Mouse (Mus musculus) heart, embryonic 15.5 days (tissue): ENCODE measurements around the gene Aff3. TPM values are rescaled to one million over a fixed set of nuclear protein-coding genes. Genes with fewer than 3 reads are reported as not detected.

Source experiments
- ATAC-seq: fragments of 200-750 bp; cut with Nextera tagmentation; replicated peaks from 2 replicates; pipeline ENCODE4 v1.8.0; 2017; ENCODE audit warnings: low read depth, moderate TSS enrichment; ENCODE audit not compliant: insufficient number of reproducible peaks, insufficient read depth, low FRiP score
- H3K27ac ChIP-seq: fragments of 300-500 bp; sonication (generic); 2 replicates; pipeline ENCODE4 v1.5.1; 2015; ENCODE audit warnings: mild to moderate bottlenecking, inconsistent platforms
- H3K27me3 ChIP-seq: fragments of 300-500 bp; sonication (generic); 2 replicates; pipeline ENCODE4 v1.6.1; 2015; ENCODE audit warnings: inconsistent platforms
- H3K36me3 ChIP-seq: fragments of 300-500 bp; sonication (generic); 2 replicates; pipeline ENCODE4 v1.6.1; 2015; ENCODE audit warnings: mild to moderate bottlenecking, inconsistent platforms
- H3K4me1 ChIP-seq: fragments of 300-500 bp; sonication (generic); replicated peaks from 2 replicates; pipeline ENCODE4 v1.6.1; 2015; ENCODE audit warnings: inconsistent platforms
- H3K4me2 ChIP-seq: fragments of 300-500 bp; sonication (generic); 2 replicates; pipeline ENCODE4 v1.6.1; 2015; ENCODE audit warnings: inconsistent platforms, mild to moderate bottlenecking, moderate library complexity
- H3K4me3 ChIP-seq: fragments of 300-500 bp; sonication (generic); 2 replicates; pipeline ENCODE4 v1.5.1; 2015; ENCODE audit warnings: mild to moderate bottlenecking, inconsistent platforms
- H3K9ac ChIP-seq: fragments of 300-500 bp; sonication (generic); 2 replicates; pipeline ENCODE4 v1.6.1; 2015; ENCODE audit warnings: mild to moderate bottlenecking, inconsistent platforms
- H3K9me3 ChIP-seq: fragments of 300-500 bp; sonication (generic); replicated peaks from 2 replicates; pipeline ENCODE4 v1.6.1; 2016; ENCODE audit warnings: inconsistent platforms
- WGBS: fragments of 180-500 bp; shearing (Covaris S2); methylation state at CpG from one replicate; pipeline ENCODE4 v1.1.7; 2015; ENCODE audit warnings: mixed read lengths; 5-methylcytosine and 5-hydroxymethylcytosine counted together
- polyA plus RNA-seq: library from polyadenylated mRNA; unstranded; fragments of >200 nt; fragmentation: Nextera tagmentation; extraction: Ambion mirVana; gene quantifications from 2 replicates; pipeline ENCODE4 v1.2.1, GENCODE M21; 2015

The Aff3 gene
- polyA plus RNA-seq, 1 experiment from 2014 or later = 2.2 TPM

DNA sequence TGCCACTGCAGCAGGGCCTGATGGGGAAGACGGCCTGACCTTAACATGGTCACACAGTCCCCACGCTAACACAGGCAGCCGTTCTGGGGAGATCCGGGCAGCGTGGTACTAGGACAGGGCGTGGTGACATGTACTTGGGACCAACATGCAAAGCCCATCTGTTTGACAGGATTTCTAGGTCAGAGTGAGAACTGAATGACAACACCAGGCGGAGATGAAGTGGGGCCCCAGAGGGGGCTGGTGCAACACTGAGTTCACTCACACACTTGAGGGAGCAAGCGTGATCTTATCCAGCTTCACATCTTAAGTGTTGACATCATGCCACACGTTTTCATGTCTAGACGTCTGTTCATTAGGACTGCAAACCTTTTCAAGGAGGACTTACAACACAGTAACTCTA lies 265.5 kb downstream of the Aff3 start:
- ATAC-seq = no peak
- no peak overlapping the region for H3K27ac ChIP-seq
- WGBS = 66% methylated on average over 10 of the region's 10 CpGs
- H3K4me3 ChIP-seq = no peak overlapping the region
- H3K9ac ChIP-seq = no peak overlapping the region
- peaks cover 18% of the 10 kb centered on the region for H3K4me1 ChIP-seq
- H3K27me3 ChIP-seq = no peaks in the 10 kb centered on the region
- H3K4me2 ChIP-seq = no peak overlapping the region
- no peaks in the 10 kb centered on the region for H3K9me3 ChIP-seq
- no peaks in the 10 kb centered on the region for H3K36me3 ChIP-seq

GRCm38 (mm10) chr1:38398566-38398965 lies 266.2 kb downstream of the Aff3 start:
- no peak for ATAC-seq
- Histone ChIP-seq H3K9ac (no peak overlapping the region), H3K4me2 (no peak overlapping the region), H3K4me1 (peaks cover 21% of the 10 kb centered on the region), H3K27me3 (no peaks in the 10 kb centered on the region), H3K4me3 (no peak overlapping the region), H3K9me3 (no peaks in the 10 kb centered on the region), H3K36me3 (no peaks in the 10 kb centered on the region), H3K27ac (no peak overlapping the region)
- 57% methylated on average over 5 of the region's 5 CpGs for WGBS

GRCm38 (mm10) chr1:38395194-38395681 lies 269.5 kb downstream of the Aff3 start:
- Histone ChIP-seq H3K36me3 (no peaks in the 10 kb centered on the region), H3K27ac (no peak overlapping the region), H3K27me3 (no peaks in the 10 kb centered on the region), H3K9ac (no peak overlapping the region), H3K4me1 (peaks cover 23% of the 10 kb centered on the region), H3K4me3 (no peak overlapping the region), H3K4me2 (no peak overlapping the region), H3K9me3 (no peaks in the 10 kb centered on the region)
- WGBS = 59% methylated on average over 11 of the region's 11 CpGs
- ATAC-seq = no peak

- Histone ChIP-seq H3K9ac (no peak overlapping the region), H3K36me3 (no peaks in the 10 kb centered on the region), H3K27ac (no peak overlapping the region), H3K4me3 (no peak overlapping the region), H3K27me3 (no peaks in the 10 kb centered on the region), H3K4me2 (no peak overlapping the region), H3K9me3 (no peaks in the 10 kb centered on the region), H3K4me1 (peaks cover 23% of the 10 kb centered on the region)
- ATAC-seq = peak; percentile 48; the same call in 1 of the 2 replicates
- WGBS = 27% methylated on average over 5 of the region's 5 CpGs
These were observed 270.3 kb downstream of the Aff3 start for GRCm38 (mm10) chr1:38394493-38394892.

DNA sequence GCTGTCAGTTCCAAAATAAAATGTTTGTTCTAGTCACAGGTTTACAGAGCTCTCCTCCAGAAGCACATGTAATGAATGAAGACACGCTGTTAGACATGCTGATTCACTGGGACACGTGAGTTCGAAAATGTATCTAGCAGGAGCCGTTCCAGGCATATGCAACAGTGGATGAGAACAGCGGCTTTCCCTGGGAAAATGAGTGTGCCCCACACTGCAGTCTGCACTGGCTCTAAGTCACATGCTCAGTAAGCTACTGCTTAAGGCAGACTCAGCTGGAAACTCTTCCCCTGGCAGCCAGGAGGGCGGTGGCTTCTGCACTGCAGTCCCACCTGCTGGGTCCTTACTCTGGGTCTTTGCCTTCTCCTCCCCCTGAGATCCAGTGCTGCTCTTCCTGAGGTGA lies 271.2 kb downstream of the Aff3 start:
- no peaks in the 10 kb centered on the region for H3K27me3 ChIP-seq
- no peak overlapping the region for H3K4me2 ChIP-seq
- H3K36me3 ChIP-seq = no peaks in the 10 kb centered on the region
- no peak overlapping the region for H3K9ac ChIP-seq
- 32% methylated on average over 6 of the region's 6 CpGs for WGBS
- no peak; the same call in 1 of the 2 replicates for ATAC-seq
- no peaks in the 10 kb centered on the region for H3K9me3 ChIP-seq
- no peak overlapping the region for H3K27ac ChIP-seq
- peaks cover 17% of the 10 kb centered on the region for H3K4me1 ChIP-seq
- H3K4me3 ChIP-seq = no peak overlapping the region

DNA sequence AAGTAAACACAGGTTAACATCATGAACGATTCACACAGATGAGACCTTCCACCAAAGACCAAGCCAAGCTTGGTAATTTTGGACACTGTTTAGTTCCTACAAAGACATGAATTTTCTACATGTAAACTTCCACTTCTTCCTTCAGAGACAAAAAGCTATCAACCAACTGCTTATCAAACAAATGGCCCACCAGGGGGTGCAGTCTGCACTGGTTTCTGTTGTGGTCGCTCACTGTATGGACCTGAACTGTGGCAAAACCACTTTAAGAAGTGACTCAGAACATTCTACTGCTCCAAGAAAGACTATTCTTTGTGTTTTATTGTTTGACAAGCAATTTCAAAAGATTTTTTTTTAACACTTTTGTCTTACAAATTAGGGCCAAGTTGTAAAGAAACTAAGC lies 271.8 kb downstream of the Aff3 start:
- ATAC-seq = no peak
- 35% methylated on average over 2 of the region's 2 CpGs for WGBS
- no peaks in the 10 kb centered on the region for H3K36me3 ChIP-seq
- H3K4me3 ChIP-seq = no peak overlapping the region
- peaks cover 11% of the 10 kb centered on the region for H3K4me1 ChIP-seq
- no peak overlapping the region for H3K4me2 ChIP-seq
- no peak overlapping the region for H3K9ac ChIP-seq
- no peak overlapping the region for H3K27ac ChIP-seq
- no peaks in the 10 kb centered on the region for H3K9me3 ChIP-seq
- no peaks in the 10 kb centered on the region for H3K27me3 ChIP-seq

DNA sequence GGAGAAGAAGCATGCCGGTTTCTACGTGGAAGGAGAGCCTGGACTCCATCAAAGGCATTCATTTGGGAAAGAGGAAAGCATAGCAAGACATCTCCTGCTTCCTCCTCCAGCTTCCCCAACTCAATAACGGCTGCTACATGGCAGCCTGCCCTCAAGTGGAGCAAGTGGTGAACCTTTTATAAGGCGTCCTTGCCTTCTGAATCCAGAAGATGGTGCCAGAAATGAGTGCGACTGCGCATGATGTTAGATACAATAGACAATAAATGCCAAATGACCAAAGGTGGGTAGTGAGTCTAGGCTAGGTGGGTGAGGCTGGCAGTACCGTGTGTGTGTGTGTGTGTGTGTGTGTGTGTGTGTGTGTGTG lies 273.9 kb downstream of the Aff3 start:
- H3K27ac ChIP-seq = no peak overlapping the region
- peaks cover 11% of the 10 kb centered on the region for H3K4me1 ChIP-seq
- H3K27me3 ChIP-seq = no peaks in the 10 kb centered on the region
- no peaks in the 10 kb centered on the region for H3K9me3 ChIP-seq
- H3K4me3 ChIP-seq = no peak overlapping the region
- H3K4me2 ChIP-seq = no peak overlapping the region
- no peaks in the 10 kb centered on the region for H3K36me3 ChIP-seq
- no peak for ATAC-seq
- 67% methylated on average over 7 of the region's 7 CpGs for WGBS
- H3K9ac ChIP-seq = no peak overlapping the region

DNA sequence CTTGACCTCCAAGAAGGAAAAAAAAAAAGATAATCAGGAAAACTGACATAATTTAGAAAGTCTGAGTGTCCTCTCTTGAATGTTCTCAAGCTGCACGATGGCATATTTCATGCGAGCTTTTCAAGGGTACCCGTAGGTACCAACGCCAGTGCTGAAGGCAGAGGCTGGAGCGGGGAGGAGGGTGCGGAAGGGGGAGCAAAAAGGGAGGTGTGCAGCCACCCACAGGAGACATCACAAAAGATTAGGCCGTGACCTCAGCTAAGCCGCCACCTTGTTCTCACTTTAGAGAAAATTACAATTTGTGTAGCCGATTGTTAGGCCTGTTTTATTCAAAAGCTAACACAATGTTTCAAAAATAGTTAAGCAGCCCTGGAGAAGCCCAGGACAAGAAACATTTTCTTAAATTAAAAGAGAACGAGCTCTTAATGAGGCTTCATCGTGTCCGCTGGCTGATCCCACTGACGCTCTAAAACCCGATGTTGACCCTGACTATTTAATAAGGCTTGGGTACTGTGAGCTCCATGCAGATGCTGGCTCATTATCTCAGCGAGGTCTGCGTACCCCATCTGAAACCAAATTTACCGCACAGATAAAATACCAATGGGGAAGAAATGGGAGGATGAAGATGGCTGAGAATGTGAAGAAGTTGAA lies 274.4 kb downstream of the Aff3 start:
- Histone ChIP-seq H3K9ac (no peak overlapping the region), H3K9me3 (no peaks in the 10 kb centered on the region), H3K36me3 (no peaks in the 10 kb centered on the region), H3K27ac (no peak overlapping the region), H3K4me2 (no peak overlapping the region), H3K27me3 (no peaks in the 10 kb centered on the region), H3K4me1 (peaks cover 11% of the 10 kb centered on the region), H3K4me3 (no peak overlapping the region)
- WGBS = 89% methylated on average over 17 of the region's 17 CpGs
- ATAC-seq = no peak

- Histone ChIP-seq H3K4me3 (no peak overlapping the region), H3K4me2 (no peak overlapping the region), H3K36me3 (no peaks in the 10 kb centered on the region), H3K27ac (no peak overlapping the region), H3K9me3 (no peaks in the 10 kb centered on the region), H3K27me3 (no peaks in the 10 kb centered on the region), H3K9ac (no peak overlapping the region), H3K4me1 (peaks cover 10% of the 10 kb centered on the region)
- 87% methylated on average over 7 of the region's 7 CpGs for WGBS
- no peak for ATAC-seq
These were observed 275.2 kb downstream of the Aff3 start for GRCm38 (mm10) chr1:38389576-38389975.

GRCm38 (mm10) chr1:38388466-38388865 lies 276.3 kb downstream of the Aff3 start:
- WGBS = 65% methylated on average over 3 of the region's 3 CpGs
- Histone ChIP-seq H3K4me2 (no peak overlapping the region), H3K27me3 (no peaks in the 10 kb centered on the region), H3K4me1 (peaks cover 11% of the 10 kb centered on the region), H3K4me3 (no peak overlapping the region), H3K36me3 (no peaks in the 10 kb centered on the region), H3K9me3 (no peaks in the 10 kb centered on the region), H3K9ac (no peak overlapping the region), H3K27ac (no peak overlapping the region)
- ATAC-seq = no peak

DNA sequence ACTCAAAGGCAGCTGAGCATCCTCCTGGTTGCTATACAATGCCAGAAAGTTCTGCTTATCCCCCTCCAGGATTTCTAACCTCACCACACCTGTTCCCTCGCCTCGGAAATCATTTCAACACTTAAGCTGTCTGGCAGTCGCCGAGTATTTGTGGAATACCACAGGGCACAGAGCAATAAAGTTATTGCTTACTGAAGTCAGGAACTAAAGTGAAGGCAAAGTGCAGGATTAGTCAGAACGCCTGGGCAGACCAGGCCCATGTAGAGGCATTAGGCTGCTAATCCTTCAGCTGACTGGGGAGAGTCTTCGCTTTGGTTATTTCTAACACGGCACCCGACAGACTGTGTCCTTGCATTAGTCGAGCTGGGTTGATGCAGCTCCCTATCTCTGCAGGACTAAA lies 277.3 kb downstream of the Aff3 start:
- Histone ChIP-seq H3K9me3 (no peaks in the 10 kb centered on the region), H3K27ac (no peak overlapping the region), H3K4me3 (no peak overlapping the region), H3K4me1 (peaks cover 10% of the 10 kb centered on the region), H3K27me3 (no peaks in the 10 kb centered on the region), H3K4me2 (no peak overlapping the region), H3K9ac (no peak overlapping the region), H3K36me3 (no peaks in the 10 kb centered on the region)
- ATAC-seq = no peak
- 66% methylated on average over 9 of the region's 9 CpGs for WGBS

DNA sequence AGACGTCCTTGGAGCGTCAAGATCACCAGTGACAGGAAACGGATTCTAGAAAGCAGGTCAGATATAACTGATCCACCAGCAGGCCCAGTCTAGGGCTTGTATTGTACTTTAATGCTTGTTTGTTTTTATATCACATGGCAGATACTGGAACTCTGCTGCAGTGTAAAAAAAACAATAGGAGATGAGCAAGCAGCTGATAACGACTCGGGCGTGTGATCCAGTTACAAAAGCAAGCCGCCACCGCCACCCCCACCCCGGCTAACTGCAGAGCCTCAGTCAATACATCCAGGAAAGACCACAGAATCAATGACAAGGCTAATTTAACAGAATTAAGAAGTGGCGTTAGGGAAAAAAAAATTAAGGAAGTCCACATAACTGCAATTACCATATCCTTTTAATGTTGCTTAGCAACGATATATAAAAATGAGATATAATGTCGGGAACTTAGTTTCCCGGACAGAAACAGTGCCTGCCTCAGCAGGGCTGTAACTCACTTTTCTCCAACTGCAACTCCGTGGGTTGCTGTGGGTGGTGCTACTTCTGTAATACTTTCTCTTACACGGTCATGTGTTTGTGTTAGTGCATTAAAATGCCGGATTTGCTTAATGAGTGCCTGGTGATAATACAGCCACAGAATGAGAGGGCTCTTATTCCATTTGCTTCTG lies 280.2 kb downstream of the Aff3 start:
- Histone ChIP-seq H3K4me3 (no peak overlapping the region), H3K27ac (no peak overlapping the region), H3K4me2 (no peak overlapping the region), H3K4me1 (peaks cover 10% of the 10 kb centered on the region), H3K27me3 (no peaks in the 10 kb centered on the region), H3K36me3 (0 out of 2 replicates have a peak, but pooled peaks cover 3% of the 10 kb centered on the region), H3K9me3 (no peaks in the 10 kb centered on the region), H3K9ac (no peak overlapping the region)
- WGBS = 34% methylated on average over 16 of the region's 16 CpGs
- ATAC-seq = no peak
